Mouse (Mus musculus) ES-Bruce4 (cell line): Measurements from ENCODE around the gene Mrpl50.

Experiments used
- CTCF ChIP-seq: IDR thresholded peaks from one replicate; pipeline ENCODE4 v1.8.1; 2011; ENCODE audit warnings: low read depth, low read length
- EP300 ChIP-seq: IDR thresholded peaks from 2 replicates; pipeline ENCODE4 v1.6.1; 2011; ENCODE audit warnings: low read depth, low read length; ENCODE audit not compliant: insufficient read depth
- POLR2A ChIP-seq: IDR thresholded peaks from one replicate; pipeline ENCODE4 v1.8.1; 2011; ENCODE audit warnings: low read length; ENCODE audit not compliant: insufficient read depth

GRCm38 (mm10) chr4:49546873-49547543 is 26.1 kb upstream of the Mrpl50 start:
- TF ChIP-seq CTCF = no peak
- TF ChIP-seq POLR2A = no peak
- TF ChIP-seq EP300 = no peak
